Comparison of ENCODE assay signal across 36 mouse cellular contexts in genomic region chr3:154359231-154359630, GRCm38 (mm10). TPM values are rescaled to one million over a fixed set of nuclear protein-coding genes. Genes with fewer than 3 reads are reported as not detected.
"Had no signal": no experiment of that assay in that cellular context is flagged by ENCODE, and none has a peak within 500 bp of the region (broad histone marks: within the 10 kb centered on the region; RNA-seq: fewer than 3 reads in every experiment).

No protein-coding gene starts in this region.

- H3K4me3 ChIP-seq: left cerebral cortex, adult 2 months; limb, embryonic 10.5 days; limb, embryonic 12.5 days; limb, embryonic 13.5 days; limb, embryonic 15.5 days; liver, embryonic 12.5 days; liver, embryonic 13.5 days; liver, embryonic 15.5 days; lung, embryonic 15.5 days; megakaryocyte, embryonic 14.5 days; midbrain, embryonic 12.5 days; midbrain, embryonic 13.5 days; midbrain, embryonic 15.5 days; myocyte; neural tube, embryonic 12.5 days had no signal

- H3K27ac ChIP-seq: left cerebral cortex, adult 2 months; limb, embryonic 10.5 days; limb, embryonic 12.5 days; limb, embryonic 13.5 days; limb, embryonic 15.5 days; liver, embryonic 12.5 days; liver, embryonic 13.5 days; liver, embryonic 14.5 days; liver, embryonic 15.5 days; lung, embryonic 15.5 days; macrophage; midbrain, embryonic 12.5 days; midbrain, embryonic 13.5 days; midbrain, embryonic 15.5 days; neural tube, embryonic 12.5 days had no signal

- H3K36me3 ChIP-seq: limb, embryonic 10.5 days; limb, embryonic 12.5 days; limb, embryonic 13.5 days; limb, embryonic 15.5 days; liver, embryonic 12.5 days; liver, embryonic 13.5 days; liver, embryonic 15.5 days; lung, embryonic 15.5 days; midbrain, embryonic 12.5 days; midbrain, embryonic 13.5 days; midbrain, embryonic 15.5 days; neural tube, embryonic 12.5 days had no signal

- H3K4me2 ChIP-seq: limb, embryonic 12.5 days; limb, embryonic 13.5 days; limb, embryonic 15.5 days; liver, embryonic 11.5 days; liver, embryonic 12.5 days; liver, embryonic 13.5 days; liver, embryonic 15.5 days; lung, embryonic 14.5 days; lung, embryonic 15.5 days; midbrain, embryonic 12.5 days; midbrain, embryonic 13.5 days; midbrain, embryonic 15.5 days; neural tube, embryonic 12.5 days had no signal

- H3K27me3 ChIP-seq: limb, embryonic 12.5 days; limb, embryonic 13.5 days; limb, embryonic 15.5 days; liver, embryonic 12.5 days; liver, embryonic 13.5 days; liver, embryonic 15.5 days; lung, embryonic 15.5 days; megakaryocyte, embryonic 14.5 days; midbrain, embryonic 12.5 days; midbrain, embryonic 13.5 days; midbrain, embryonic 15.5 days; neural tube, embryonic 12.5 days had no signal

- ATAC-seq: liver, embryonic 12.5 days; lung, postnatal 0 days; midbrain, embryonic 13.5 days; midbrain, embryonic 15.5 days; midbrain, embryonic 16.5 days had no signal

- H3K4me1 ChIP-seq: limb, embryonic 12.5 days; limb, embryonic 13.5 days; limb, embryonic 15.5 days; liver, embryonic 12.5 days; liver, embryonic 13.5 days; liver, embryonic 15.5 days; lung, embryonic 15.5 days; megakaryocyte, embryonic 14.5 days; midbrain, embryonic 12.5 days; midbrain, embryonic 13.5 days; midbrain, embryonic 15.5 days; neural tube, embryonic 12.5 days had no signal

- DNase-seq: left cerebral cortex, postnatal 4 days; liver; liver, embryonic 13.5 days; lung, adult 18-20 months; lung, adult 2 months; lung, embryonic 14.5 days; lung, postnatal 10 days; lung, postnatal 14 days; lung, postnatal 36 days; lung, postnatal 4 days; midbrain, embryonic 14.5 days had no signal

- H3K9ac ChIP-seq: limb, embryonic 12.5 days; limb, embryonic 13.5 days; limb, embryonic 15.5 days; liver, embryonic 12.5 days; liver, embryonic 13.5 days; liver, embryonic 14.5 days; liver, embryonic 15.5 days; lung, embryonic 14.5 days; lung, embryonic 15.5 days; midbrain, embryonic 12.5 days; midbrain, embryonic 13.5 days; midbrain, embryonic 15.5 days; neural tube, embryonic 12.5 days had no signal

- H3K9me3 ChIP-seq: limb, embryonic 10.5 days; limb, embryonic 15.5 days; liver, embryonic 12.5 days; liver, embryonic 15.5 days; lung, embryonic 15.5 days; midbrain, embryonic 12.5 days; midbrain, embryonic 13.5 days; midbrain, embryonic 15.5 days; neural tube, embryonic 12.5 days had no signal

RNA-seq across cellular contexts. Expression of gene Lhx8, which starts 28.8 kb away (rescaled TPM):
- total RNA-seq: liver, adult 2 months; megakaryocyte progenitor cell, adult 5-6 weeks; megakaryocyte, adult 5-6 weeks; megakaryocyte-erythroid progenitor cell, adult 5-6 weeks; monocyte, adult 5-6 weeks had no signal
- polyA plus RNA-seq: limb, embryonic 10.5 days; liver, adult 2 months; liver, embryonic 12.5 days; liver, embryonic 13.5 days; liver, embryonic 15.5 days; liver, embryonic 16.5 days; lung, embryonic 14.5 days; lung, postnatal 0 days; macrophage; myocyte had no signal
